Mouse (Mus musculus) testis, postnatal 14 days (tissue): ENCODE results near the gene Hist1h3b.
A peak's percentile ranks its signal among the peaks of the same experiment; 100 is the strongest.
"Not testable (repeated sequence)": the region's sequence is repeated elsewhere in the genome, so short reads cannot be mapped to it uniquely, and the experiment has no call there.

Experiments used
- DNase-seq: peaks from one replicate; pipeline ENCODE4 v3.0.0; 2021; ENCODE audit warnings: low spot score

The Hist1h3b gene

GRCm38 (mm10) chr13:23752067-23752741 lies at the start of gene Hist1h3b:
Gene Hist1h3b (plus strand): TSS chr13:23752267.
- peak; percentile 85 for DNase-seq

- not testable (repeated sequence) for DNase-seq
Observed at GRCm38 (mm10) chr13:23702801-23703200, 49.3 kb upstream of the Hist1h3b start.

GRCm38 (mm10) chr13:23705751-23706356 lies 46.2 kb upstream of the Hist1h3b start:
- DNase-seq, result no peak

GRCm38 (mm10) chr13:23706771-23707170 lies 45.3 kb upstream of the Hist1h3b start:
- no peak for DNase-seq

GRCm38 (mm10) chr13:23708041-23708440 lies 44.0 kb upstream of the Hist1h3b start:
- no peak for DNase-seq

GRCm38 (mm10) chr13:23708654-23709053 lies 43.4 kb upstream of the Hist1h3b start:
- DNase-seq, result no peak

GRCm38 (mm10) chr13:23709714-23710373 lies 42.2 kb upstream of the Hist1h3b start:
- DNase-seq, result peak; percentile 66

GRCm38 (mm10) chr13:23710374-23711089 lies 41.5 kb upstream of the Hist1h3b start, which contains the start of gene Hfe:
Gene Hfe (minus strand): TSS chr13:23710854.
- peak; percentile 51 for DNase-seq

- DNase-seq, result no peak
Observed at GRCm38 (mm10) chr13:23716261-23717042, 35.6 kb upstream of the Hist1h3b start.

- no peak for DNase-seq
Observed at GRCm38 (mm10) chr13:23717176-23717575, 34.9 kb upstream of the Hist1h3b start.

- not testable (repeated sequence) for DNase-seq
Observed at GRCm38 (mm10) chr13:23717593-23718245, 34.3 kb upstream of the Hist1h3b start.

GRCm38 (mm10) chr13:23724239-23724638 lies 27.8 kb upstream of the Hist1h3b start:
- no peak for DNase-seq

GRCm38 (mm10) chr13:23725213-23725612 lies 26.9 kb upstream of the Hist1h3b start:
- DNase-seq, result no peak

- DNase-seq, result no peak
Observed at GRCm38 (mm10) chr13:23728472-23729191, 23.4 kb upstream of the Hist1h3b start.

- no peak for DNase-seq
Observed at GRCm38 (mm10) chr13:23729192-23729525, 22.9 kb upstream of the Hist1h3b start.

- DNase-seq, result no peak
Observed at GRCm38 (mm10) chr13:23729706-23730105, 22.4 kb upstream of the Hist1h3b start.

- DNase-seq, result no peak
Observed at GRCm38 (mm10) chr13:23730479-23730878, 21.6 kb upstream of the Hist1h3b start.

GRCm38 (mm10) chr13:23732156-23732804 lies 19.8 kb upstream of the Hist1h3b start:
- no peak for DNase-seq

- DNase-seq, result no peak
Observed at GRCm38 (mm10) chr13:23737091-23737490, 15.0 kb upstream of the Hist1h3b start.

- DNase-seq, result no peak
Observed at GRCm38 (mm10) chr13:23738041-23738440, 14.0 kb upstream of the Hist1h3b start.
